Mouse (Mus musculus) E14TG2a.4 (cell line): ENCODE results near the gene Ttc28.

Source experiments
- CTCF ChIP-seq: conservative IDR thresholded peaks from 2 replicates; pipeline ENCODE4 v1.5.1; 2014; ENCODE audit warnings: low read length
- NANOG ChIP-seq: IDR thresholded peaks from 2 replicates; pipeline ENCODE4 v1.6.1; 2014; ENCODE audit warnings: borderline replicate concordance, low read length, mixed read lengths
- POU5F1 ChIP-seq: IDR thresholded peaks from 2 replicates; pipeline ENCODE4 v1.6.1; 2014; ENCODE audit warnings: low read length, borderline replicate concordance

GRCm38 (mm10) chr5:111041952-111042351, 162.3 kb downstream of the Ttc28 start:
- TF ChIP-seq CTCF (no peak), POU5F1 (no peak), NANOG (no peak)
